Mouse (Mus musculus): ENCODE results near the gene B4galt2.

GRCm38 (mm10) chr4:117912685-117913273 is 29.5 kb upstream of the B4galt2 start:
- no peak for TF ChIP-seq POLR2A (IDR thresholded peaks at IDR 0.05; ENCODE audit: low read depth, low read length)
- no peak for TF ChIP-seq CTCF (IDR thresholded peaks at IDR 0.05; ENCODE audit: extremely low read depth, insufficient read depth, insufficient read length, insufficient replicate concordance)
